Comparison of ENCODE assay signal across 1 mouse cellular context in genomic region chr11:77607538-77608455, GRCm38 (mm10).
A peak's percentile ranks its signal among the peaks of the same experiment; 100 is the strongest.
TF ChIP-seq lines count a peak whose summit lies in the region.

Gene Taok1 (minus strand): TSS chr11:77607815.

TF ChIP-seq in MEL, 35 proteins besides CTCF, POLR2A, EP300 and RAD21 (continued from another document):
- no peak for TF ChIP-seq GATA1 (IDR thresholded peaks at IDR 0.05; ENCODE audit: low read depth, low read length)
- TF ChIP-seq CHD1 (IDR thresholded peaks at IDR 0.05; ENCODE audit: low read depth, low read length) = peak; percentile 94; the same call in 1 of the 2 replicates
- TF ChIP-seq HCFC1 (IDR thresholded peaks at IDR 0.05; ENCODE audit: low read depth, low read length) = peak; percentile 85
- TF ChIP-seq SIN3A (IDR thresholded peaks at IDR 0.05; ENCODE audit: low read length) = peak; percentile 92
- TF ChIP-seq ZC3H11A (IDR thresholded peaks at IDR 0.05; ENCODE audit: low read depth, low read length) = no peak
- TF ChIP-seq TBP (IDR thresholded peaks at IDR 0.05; ENCODE audit: low read depth, low read length) = peak; percentile 72; the same call in 1 of the 2 replicates
